Mouse (Mus musculus) C2C12 (cell line): Measurements from ENCODE around the gene Adcy7.

Source experiments
- CEBPB ChIP-seq: IDR thresholded peaks from one replicate; pipeline ENCODE4 v1.6.1; 2011; ENCODE audit warnings: low read depth, mild to moderate bottlenecking, control low read depth, moderate library complexity
- CTCF ChIP-seq: IDR thresholded peaks from one replicate; pipeline ENCODE4 v1.5.1; 2011; ENCODE audit not compliant: control insufficient read depth, insufficient read depth, insufficient read length
- MYOD1 ChIP-seq: IDR thresholded peaks from one replicate; pipeline ENCODE4 v1.6.1; 2011; ENCODE audit warnings: low read depth; ENCODE audit not compliant: control insufficient read depth, insufficient read length
- USF1 ChIP-seq: IDR thresholded peaks from one replicate; pipeline ENCODE4 v1.6.1; 2011; ENCODE audit warnings: low read depth, mild to moderate bottlenecking, control low read depth, moderate library complexity

- TF ChIP-seq CTCF (peak; percentile 74), USF1 (no peak), CEBPB (no peak), MYOD1 (no peak)
Measured at GRCm38 (mm10) chr8:88266170-88266800, 5.9 kb upstream of the Adcy7 start.
